Mouse (Mus musculus): ENCODE results near the gene Rnf19b. TPM values are rescaled to one million over a fixed set of nuclear protein-coding genes. Genes with fewer than 3 reads are reported as not detected.

The Rnf19b gene
- total RNA-seq, 4 experiments from 2014 or later: 26.0 to 29.3 (median 28.3) TPM

DNA sequence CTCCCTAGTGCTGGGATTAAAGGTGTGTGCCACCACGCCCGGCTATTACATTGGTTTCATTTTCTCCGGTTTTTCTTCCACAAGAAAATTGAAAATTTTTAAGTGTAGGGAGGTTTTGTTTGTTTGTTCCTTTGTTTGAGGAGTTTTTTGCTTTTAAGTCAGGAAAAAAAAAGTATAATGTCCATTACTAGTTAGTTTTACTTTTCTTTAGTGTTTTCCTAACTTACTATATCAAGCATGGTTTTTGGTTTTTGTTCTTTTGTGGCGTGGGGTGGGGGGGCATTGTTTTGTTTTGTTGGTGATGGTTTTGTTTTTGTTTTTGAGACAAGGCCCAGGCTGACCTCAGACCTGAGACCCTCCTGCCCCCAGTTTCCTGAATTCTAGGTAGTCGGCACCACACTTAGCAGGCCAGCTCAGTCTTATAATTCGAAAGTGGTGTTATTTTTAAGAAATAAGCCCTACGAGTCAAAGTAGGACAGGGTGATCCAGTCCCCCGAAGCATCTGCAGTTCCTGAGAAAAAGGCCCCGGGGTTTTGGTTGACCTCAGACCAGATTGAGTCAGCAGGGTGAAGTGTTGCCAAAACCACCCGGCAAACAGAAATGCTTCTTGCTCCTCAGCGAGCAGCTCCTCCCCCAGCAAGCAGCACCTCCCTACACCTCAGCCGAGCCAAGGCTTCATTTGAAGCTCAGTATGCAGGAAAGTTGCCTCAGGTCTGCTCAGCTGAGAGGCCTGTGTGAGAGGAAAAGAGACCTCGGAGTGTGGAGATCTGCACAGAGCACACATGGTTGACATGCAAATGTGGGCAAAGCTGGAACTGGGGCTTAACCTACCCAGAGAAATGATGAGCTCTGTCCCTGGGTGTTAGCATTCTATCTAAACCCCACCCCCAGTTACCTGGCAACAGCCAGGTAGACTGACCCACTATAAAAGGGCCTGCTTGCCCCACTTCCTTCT, 23.1 kb upstream of the Rnf19b start:
- DNase-seq: peak; percentile 86

DNA sequence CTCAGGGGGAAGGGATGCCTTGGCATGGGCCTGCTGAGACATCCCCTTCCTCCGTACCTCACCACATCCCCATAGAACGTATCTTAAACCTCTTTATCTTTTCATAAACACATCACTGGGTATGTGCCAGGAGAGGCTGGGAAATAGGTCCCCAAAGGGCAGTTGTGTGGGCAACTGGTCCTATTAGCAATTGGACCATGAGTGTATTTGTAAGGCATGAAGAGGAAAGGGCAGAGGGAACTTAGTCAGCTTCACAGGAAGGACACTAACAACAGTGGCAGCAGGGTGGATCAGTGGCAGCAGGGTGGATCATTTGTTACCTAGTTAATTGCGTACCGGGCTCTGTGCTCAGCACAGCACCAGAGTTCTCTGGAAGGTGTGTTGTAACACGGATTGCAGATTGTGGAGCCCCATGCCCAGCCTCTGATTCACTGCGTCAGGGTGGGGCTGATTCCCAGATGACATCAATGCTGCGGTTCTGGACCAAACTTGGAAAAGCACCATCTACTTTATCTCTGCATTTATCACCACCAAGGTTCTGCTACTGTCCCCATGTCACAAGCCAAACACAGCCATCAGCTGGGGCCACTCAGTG, 22.1 kb upstream of the Rnf19b start:
- peak; percentile 74 for DNase-seq

DNA sequence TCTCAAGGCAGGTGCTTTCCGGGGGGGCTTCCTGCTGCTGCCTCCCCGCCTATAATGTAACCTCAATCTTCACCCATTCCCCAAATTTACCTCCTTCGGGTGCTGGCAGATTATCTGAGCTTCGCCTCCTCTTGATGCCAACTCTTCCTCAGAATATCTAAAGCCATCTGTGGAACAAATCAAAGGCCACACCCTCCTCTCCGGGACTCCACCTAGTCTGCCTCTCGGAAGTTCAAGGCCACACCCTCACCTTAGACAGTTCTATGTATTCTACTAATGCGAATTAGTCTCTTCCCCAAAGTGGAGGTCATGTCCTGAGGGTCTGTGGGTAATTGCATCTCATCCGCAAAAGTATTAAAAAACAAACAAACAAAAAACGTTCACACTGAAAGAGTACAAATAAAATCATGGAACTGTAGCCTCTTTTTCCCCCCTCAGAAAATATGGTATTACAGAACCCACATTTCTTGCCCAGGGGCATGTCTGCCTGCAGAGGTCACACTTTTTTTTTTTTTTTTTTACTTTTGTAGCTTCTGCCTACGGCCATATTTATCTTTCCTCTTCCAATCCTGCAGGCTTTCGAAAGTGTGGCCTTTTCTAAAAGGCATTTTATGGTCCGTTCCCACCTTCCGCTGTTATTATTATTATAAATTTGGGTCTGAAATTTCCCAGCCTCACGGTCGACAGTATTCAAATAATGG, 10.2 kb upstream of the Rnf19b start:
- no peak for DNase-seq

DNA sequence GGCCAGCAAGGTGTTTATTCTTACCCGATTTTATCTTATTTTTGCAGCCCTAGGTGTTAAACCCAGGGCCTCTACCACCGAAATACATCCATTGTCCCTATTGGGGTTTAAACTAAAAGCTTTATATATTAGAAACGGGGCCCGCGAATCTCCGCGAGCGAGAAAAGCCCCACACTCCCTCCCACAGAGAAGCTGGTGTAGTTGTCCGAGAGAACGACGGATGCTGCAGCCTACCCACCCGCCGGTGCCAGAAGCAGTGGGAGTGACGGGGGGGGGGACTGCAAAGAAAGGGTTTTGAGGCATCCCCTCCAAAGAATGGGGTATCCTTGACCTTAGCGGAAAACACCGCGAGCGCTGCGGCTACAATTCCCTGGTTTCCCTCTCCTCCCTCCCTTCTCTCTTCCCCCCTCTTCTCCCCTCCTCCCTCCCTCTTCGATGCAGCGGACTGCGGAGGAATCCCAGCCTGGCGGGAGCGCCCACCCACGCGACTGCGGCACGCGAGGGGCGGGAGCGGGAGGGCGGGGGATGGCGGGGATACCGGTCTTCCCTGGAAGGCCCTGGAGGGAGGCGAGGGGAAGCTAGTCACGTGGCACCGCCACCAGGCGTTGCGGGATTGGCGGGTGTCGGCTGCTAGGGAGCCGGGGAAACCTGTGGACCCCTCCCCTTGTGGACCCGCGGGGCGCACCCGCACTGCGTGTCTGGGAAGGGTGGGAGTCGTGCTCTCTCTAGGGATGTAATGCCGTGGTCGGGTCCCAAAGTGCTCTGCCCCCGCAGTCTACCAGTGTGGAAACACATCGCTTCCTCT, 9.4 kb upstream of the Rnf19b start:
- DNase-seq: peak; percentile 42

DNA sequence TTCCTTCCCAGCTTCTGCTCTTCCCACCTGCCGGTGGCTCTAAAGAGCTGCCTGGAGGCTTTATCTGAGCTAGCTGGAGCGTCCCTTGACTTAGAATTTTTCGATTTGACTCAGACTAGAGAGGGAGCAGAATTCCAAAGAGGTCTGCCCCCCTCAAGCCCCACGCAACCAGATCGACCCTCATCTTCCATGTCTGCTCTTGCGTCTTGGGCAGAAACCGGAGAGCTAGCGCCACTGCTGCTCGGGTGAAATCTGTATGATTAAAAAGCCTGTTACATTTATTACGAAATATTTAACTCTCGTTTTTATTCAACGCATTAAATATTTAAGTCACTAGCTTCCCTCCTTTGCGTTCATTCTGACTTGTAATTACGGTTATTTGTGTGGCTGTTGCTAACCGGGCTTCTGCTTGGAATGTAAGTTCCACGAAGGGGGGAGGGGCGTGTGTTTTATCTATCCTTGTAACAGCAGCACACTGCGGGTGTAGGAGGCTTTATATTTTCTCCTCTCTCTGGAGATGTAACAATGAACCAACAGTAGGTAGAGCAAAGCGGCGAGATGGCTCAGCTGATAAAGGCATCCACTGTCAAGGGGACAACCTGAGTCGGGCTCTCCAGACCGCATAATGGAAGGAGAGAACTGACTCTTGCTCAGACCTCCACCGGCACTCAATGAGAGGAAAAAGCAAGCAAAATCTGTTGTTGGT, 8.6 kb upstream of the Rnf19b start:
- no peak for DNase-seq

DNA sequence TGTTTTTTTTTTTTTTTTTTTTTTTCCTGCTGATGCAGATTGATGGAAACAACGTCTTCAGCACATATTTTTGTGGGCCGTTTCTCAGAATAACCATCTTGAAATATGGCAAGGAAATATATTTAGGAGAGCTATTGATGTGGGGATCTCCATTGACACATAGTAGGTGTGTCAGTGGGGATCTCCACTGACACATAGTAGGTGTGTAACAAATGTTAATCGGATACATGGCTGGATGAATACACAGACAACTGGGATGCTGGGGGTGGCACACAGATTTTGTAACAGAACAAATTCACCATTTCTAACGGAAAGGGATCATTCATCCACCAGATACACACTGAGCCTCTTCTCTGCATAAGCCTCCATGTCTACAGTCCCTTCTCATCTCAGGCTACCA, 7.7 kb upstream of the Rnf19b start:
- DNase-seq: no peak

DNA sequence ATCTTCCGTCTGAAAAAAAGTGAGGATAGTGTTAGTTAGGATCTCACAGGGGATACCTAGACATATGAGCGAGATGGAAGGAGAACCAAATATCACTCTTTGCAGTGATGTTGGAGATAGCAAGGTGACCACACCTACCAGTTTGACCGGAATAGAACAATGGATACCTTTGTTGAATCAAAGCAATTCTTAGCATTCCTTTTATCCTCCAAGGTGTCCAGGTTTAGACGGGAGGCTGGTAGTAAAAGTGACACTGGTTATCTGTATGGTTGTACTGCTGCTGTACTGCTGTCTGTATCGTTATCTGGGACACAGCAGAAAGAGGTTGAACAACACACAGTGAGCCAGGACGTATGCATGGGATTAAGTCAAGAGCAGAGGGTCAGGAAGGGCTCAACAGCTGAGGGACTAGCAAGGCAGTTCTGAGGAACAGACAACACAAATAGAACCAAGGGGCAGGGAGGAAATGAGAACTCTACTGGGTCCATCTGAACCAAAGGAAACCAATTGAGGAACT, 7.1 kb upstream of the Rnf19b start:
- DNase-seq: no peak

DNA sequence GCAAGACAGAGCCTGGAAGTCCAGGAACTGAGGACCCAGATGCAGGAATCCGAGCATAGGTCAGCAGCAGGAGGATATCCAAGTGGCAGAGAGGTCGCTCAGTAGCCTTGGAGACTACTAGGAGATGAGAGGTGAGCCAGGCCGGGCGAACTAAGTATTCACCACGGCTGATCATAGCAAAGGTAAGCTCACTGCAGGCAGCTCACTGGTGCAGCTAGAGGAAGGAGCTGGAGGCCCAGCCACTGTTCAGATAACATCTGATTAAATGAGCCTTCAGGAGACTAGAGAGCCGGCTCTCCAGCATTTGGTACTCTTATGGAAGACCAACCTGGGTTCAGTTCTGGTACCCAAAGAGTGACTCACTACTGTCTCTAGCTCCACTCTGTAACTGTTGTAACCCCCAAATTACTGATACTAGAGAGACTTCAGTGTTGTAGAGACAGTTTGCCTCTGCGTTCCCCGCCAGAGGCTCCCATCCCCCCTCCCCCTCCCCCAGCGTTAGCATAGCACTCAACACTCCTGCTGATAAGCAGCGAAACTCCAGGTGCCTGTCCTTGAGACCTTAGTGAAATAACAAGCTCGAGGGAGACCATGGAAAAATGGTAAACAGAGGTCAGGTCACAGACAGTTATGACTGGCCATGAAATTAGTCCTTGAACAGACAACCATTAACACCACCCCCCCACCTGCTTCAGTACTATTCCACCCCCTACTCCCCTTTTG, 6.4 kb upstream of the Rnf19b start:
- no peak for DNase-seq

DNA sequence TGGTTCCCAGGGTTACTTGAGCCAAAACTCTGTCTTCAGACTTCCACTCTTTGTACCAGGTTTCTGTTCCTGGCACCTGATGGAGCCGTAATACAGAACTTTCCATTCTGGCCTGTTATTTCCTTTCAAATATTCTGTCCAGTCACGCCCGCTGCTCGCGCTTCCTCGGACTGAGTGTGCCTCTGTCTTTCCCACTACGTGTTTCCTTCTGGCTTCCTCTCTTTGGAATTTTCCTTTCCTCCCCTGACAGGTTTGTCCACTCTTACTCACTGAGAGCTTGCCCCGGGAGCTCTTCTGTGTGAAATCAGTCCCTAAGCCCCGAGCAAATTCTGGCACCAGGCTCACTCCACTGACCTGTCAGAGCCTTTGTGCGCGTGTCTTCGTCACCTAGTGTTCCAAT, 3.3 kb upstream of the Rnf19b start:
- no peak for DNase-seq

DNA sequence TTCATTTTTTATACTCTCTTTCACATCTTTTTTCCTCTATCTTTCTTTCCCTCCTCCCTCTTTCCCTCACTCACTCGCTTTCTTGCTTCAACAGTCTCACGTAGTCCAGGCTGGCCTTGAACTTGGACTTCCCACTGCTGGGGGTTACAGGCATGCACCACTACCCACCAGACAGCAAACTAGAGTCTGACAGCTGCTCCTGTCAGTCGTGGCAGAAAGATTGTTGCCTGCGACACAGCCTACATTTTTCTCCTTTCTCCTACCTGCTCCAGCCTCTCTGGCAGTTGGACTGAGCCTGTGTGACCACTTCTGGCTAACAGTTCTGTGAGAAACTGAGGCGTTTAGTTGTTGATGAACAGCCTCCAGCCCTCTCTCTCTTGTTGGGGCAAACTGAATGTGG, 2.5 kb upstream of the Rnf19b start:
- no peak for DNase-seq

DNA sequence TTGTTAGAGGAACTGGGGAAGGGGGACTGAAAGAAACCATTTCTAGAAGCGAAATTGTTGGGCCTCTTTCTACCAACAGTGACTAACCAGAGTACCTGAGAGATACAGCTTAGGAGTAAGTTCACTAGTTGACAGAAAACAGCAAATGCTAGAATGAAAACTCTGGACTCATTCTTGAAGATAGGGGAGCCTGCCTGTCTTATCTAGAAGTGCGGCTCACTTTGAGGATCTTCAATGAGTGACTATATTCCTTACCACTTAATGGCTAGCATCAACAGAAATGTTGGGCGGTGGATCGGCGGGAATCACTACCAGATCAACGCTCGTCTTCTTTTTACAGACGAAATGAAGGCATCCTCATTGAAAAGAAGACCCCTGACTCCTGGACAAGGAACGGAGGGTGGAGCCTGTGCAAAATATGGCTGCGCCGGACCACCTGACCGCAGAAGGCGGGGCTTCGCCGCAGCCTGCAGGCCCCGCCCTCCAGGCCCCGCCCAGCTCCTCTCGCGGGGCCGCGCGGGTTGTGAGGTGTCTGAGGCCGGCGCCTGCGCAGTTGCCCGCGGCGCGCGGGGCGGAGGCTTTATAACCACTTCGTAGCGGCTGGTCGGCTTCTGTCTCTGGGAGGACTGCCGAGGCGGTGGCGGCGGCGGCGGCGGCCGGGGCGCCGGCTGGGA, 401 bp upstream of the Rnf19b start:
- peak; percentile 93 for DNase-seq

DNA sequence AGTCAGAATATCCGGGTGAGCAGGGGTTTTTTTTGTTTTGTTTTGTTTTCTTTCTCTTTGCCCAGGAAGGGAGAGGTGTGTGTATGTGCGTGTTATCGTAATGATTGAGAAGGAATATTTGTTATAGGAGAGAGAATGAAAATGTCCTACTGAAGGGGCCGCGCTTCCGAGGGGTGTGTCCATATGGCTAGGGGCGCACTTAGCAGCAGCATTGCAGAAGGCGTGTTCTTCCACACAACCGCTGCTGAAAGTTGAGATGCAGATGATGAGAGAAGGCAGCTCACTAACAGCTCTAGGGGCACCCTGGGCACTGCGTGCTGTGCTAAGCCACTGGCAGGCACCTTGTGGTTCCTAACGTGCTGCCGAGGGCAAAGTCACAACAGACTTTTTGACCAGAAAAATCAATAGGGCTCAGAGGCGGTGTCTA, 1.1 kb downstream of the Rnf19b start:
- DNase-seq: no peak

DNA sequence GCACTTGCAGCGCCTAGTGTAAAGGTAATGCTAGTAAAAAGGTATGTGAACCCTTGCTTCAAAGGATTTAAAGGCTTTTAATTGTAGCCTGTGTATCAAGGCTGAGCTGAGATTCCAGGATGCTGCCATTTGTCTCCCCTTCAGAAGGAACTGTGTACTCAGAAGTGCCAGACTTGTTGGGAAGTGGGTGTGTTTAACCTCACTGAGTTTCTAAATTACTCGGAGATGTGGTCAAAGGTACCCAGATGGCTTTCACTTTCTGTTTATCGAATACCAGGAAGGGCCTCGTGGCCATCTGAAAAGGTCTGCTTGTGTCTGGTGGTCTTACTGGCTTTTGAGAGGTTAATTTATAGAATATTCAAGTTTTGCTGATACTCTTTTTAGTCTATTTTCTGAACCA, 1.9 kb downstream of the Rnf19b start:
- no peak for DNase-seq

DNA sequence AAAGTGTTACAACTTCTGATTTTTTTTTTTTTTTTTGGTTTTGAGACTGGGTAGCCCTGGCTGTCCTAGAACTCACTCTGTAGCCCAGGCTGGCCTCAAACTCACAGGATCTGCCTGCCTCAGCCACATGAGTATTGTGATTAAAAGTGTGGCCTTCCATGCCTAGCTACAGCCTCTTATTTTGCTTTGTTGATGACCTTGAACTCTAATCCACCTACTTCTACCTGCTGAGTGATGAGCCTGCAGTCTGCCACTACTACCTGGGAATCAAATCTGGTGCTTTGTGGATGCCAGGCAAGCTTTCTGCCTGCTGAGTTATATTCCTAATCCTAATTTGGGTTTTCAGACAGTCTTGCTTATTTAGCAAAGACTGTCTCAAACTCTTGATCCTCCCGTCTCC, 3.4 kb downstream of the Rnf19b start:
- no peak for DNase-seq

DNA sequence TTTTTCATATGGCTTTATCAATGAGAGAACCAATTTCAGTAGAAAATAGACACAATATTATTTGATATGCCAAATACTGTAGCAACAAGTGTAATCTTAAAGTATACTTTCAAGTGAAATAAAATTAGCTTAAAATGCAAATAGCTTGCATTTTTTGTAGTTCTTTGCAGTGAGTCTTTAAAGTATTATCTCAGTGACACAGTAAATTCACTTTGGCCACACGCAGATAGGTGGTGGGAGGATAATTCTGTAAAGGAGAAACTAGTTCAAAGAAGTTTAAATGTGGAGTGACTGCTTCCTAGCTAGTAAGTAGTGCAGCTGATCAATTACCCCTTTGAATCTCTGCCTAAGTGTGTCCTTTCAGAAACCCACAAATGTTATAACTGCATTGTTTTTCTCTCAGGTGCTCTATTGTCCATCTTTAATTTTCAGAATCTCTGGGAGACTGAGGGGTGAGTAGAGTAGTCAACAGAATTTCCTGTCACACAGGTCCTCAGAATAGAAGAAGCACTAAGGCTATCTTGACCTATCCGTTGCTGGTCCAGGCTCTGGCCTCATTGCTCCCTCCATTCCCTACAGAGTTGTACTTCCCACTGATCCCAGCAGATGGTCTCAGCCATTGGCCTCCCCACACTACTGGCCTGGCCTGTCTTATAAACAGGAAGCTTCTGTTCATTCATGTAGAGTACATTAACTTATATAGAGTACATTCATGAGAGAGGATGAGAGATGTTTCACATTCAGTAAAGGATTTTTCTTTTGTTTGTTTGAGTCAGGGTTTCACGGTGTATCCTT, 4.4 kb downstream of the Rnf19b start:
- no peak for DNase-seq

DNA sequence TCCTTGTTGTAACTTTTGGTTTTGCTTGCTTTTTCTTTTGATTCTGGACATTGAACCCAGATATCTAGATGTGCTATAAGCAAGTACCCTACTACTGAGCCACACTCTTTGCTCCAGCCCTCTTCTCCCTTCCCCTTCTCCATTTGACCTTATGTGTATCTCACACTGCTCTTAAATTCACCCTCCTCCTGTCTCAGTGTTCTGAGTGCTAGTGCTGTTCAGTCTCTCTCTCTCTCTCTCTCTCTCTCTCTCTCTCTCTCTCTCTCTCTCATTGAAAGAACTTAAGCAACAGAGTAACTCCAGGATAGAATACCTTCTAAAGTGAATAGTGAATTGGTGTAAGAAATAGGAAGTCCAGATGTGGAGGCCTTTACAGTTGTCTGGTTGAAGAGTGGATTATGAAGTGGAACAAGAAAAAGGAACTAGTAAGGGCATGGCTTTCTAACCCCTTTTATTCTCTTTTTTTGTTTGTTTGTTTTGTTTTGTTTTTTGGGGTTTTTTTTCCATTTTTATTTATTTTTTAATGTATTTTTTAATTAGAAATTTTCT, 7.7 kb downstream of the Rnf19b start:
- DNase-seq: no peak

DNA sequence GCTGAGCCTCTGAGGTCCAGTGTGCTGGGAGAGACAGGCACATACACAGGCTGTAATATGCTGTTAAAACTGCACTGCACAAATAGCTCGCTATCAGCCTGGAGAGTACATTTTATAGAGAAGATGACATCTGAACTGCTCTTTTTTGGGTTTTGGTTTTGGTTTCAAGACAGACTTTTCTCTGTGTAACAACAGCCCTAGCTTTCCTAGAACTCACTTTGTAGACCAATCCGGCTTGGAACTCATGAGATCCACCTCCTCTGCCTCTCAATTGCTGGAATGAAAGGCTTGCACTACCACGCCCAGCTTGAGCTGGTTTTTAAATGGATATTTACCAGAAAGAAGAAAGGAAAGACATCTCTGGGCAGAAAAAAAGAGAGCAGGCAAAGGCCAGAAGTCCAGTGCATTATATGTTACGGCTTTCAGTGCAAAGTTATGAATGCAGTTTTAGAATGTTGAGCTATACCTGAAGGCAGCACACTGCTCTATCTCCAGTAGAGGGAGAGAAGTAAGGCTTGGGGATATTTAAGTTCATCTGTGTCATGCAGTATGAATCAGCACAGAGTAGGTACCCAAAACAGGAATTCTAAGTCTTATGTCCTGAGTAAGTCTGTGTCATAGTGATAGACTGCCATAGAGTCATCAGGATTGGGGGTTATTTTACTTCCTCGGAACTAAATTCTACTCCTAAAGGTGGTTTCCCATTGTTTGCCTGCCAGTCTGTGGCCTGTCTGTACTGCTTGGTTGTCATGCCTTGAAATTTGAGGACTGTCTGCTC, 9.8 kb downstream of the Rnf19b start:
- DNase-seq: no peak

DNA sequence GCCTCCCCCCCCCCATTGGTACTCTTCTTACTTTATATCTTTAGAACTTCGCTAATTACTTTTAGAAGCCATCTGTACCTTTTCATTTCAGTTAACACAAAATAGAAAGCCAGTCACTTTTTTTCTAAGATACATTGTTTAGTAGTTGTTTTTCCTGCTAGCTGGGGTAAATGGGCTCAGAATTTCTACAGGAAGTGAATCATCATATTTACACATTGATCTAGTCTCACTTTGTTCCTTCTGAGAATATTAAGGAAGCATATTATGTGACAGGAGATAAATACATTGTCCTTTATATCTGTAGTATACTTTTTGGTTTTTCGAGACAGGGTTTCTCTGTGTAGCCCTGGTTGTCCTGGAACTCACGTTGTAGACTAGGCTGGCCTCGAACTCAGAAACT, 10.8 kb downstream of the Rnf19b start:
- DNase-seq: no peak

All from adrenal gland, adult 8-10 months (tissue).